Mouse (Mus musculus) ES-Bruce4 (cell line): ENCODE measurements around the gene Cdc25b.

Source experiments
- CTCF ChIP-seq: IDR thresholded peaks from one replicate; pipeline ENCODE4 v1.8.1; 2011; ENCODE audit warnings: low read depth, low read length
- EP300 ChIP-seq: IDR thresholded peaks from 2 replicates; pipeline ENCODE4 v1.6.1; 2011; ENCODE audit warnings: low read depth, low read length; ENCODE audit not compliant: insufficient read depth
- POLR2A ChIP-seq: IDR thresholded peaks from one replicate; pipeline ENCODE4 v1.8.1; 2011; ENCODE audit warnings: low read length; ENCODE audit not compliant: insufficient read depth

DNA sequence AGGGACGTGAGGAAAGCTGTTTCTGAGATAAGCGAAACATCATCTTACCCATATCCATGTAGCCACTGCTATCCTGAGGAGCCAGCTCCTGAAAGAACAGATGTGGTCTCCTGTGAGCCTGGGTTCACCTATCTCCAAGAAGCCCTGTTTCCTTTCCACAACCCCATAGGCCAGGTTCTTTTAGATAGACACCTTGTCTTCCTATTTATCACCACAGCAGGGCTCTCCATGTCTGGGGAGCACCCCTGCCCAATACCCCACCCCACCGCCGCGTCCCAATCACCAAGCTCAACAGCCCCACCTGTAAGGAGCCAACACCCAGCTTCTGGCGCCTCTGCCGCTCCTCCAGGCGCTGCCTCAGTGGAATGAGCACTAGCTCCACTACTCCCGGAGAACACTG lies 14.4 kb upstream of the Cdc25b start:
- TF ChIP-seq POLR2A = no peak
- TF ChIP-seq CTCF = no peak
- no peak for TF ChIP-seq EP300
